Mouse (Mus musculus): Measurements from ENCODE around the gene Cdx2. TPM values are rescaled to one million over a fixed set of nuclear protein-coding genes. Genes with fewer than 3 reads are reported as not detected.

Cdx2 gene
- polyA plus RNA-seq, 1 experiment = 0.70 TPM

- no peak overlapping the region for H3K27ac ChIP-seq (ENCODE audit: insufficient read depth, low read length)
- no peaks in the 10 kb centered on the region for H3K36me3 ChIP-seq (ENCODE audit: control insufficient read depth, insufficient read depth, low read length, poor library complexity, severe bottlenecking)
- no peak overlapping the region for H3K9ac ChIP-seq (ENCODE audit: low read depth, poor library complexity, severe bottlenecking)
- H3K27me3 ChIP-seq (ENCODE audit: control insufficient read depth, insufficient read depth, low read length, poor library complexity, severe bottlenecking) = no peaks in the 10 kb centered on the region
- TF ChIP-seq CTCF (IDR thresholded peaks at IDR 0.05; ENCODE audit: low read depth, low read length) (no peak), EP300 (IDR thresholded peaks at IDR 0.05; ENCODE audit: insufficient read depth, low read depth, low read length) (no peak), POLR2A (IDR thresholded peaks at IDR 0.05; ENCODE audit: insufficient read depth, low read length) (no peak)
- no peaks in the 10 kb centered on the region for H3K9me3 ChIP-seq (replicated peaks; ENCODE audit: control insufficient read depth, insufficient read depth, low read length, poor library complexity, severe bottlenecking)
- H3K4me3 ChIP-seq (ENCODE audit: low read depth, low read length) = no peak overlapping the region
- peaks cover 4% of the 10 kb centered on the region for H3K4me1 ChIP-seq (ENCODE audit: control insufficient read depth, insufficient read depth, low read length)
Measured at GRCm38 (mm10) chr5:147338967-147339366, 31.9 kb upstream of the Cdx2 start.

- no peaks in the 10 kb centered on the region for H3K27me3 ChIP-seq (ENCODE audit: control insufficient read depth, insufficient read depth, low read length, poor library complexity, severe bottlenecking)
- H3K4me3 ChIP-seq (ENCODE audit: low read depth, low read length) = no peak overlapping the region
- H3K36me3 ChIP-seq (ENCODE audit: control insufficient read depth, insufficient read depth, low read length, poor library complexity, severe bottlenecking) = no peaks in the 10 kb centered on the region
- TF ChIP-seq CTCF (IDR thresholded peaks at IDR 0.05; ENCODE audit: low read depth, low read length) (no peak), POLR2A (IDR thresholded peaks at IDR 0.05; ENCODE audit: insufficient read depth, low read length) (no peak), EP300 (IDR thresholded peaks at IDR 0.05; ENCODE audit: insufficient read depth, low read depth, low read length) (no peak)
- no peak overlapping the region for H3K27ac ChIP-seq (ENCODE audit: insufficient read depth, low read length)
- no peaks in the 10 kb centered on the region for H3K9me3 ChIP-seq (replicated peaks; ENCODE audit: control insufficient read depth, insufficient read depth, low read length, poor library complexity, severe bottlenecking)
- H3K4me1 ChIP-seq (ENCODE audit: control insufficient read depth, insufficient read depth, low read length) = no peaks in the 10 kb centered on the region
- H3K9ac ChIP-seq (ENCODE audit: low read depth, poor library complexity, severe bottlenecking) = no peak overlapping the region
Measured at GRCm38 (mm10) chr5:147332711-147333110, 25.6 kb upstream of the Cdx2 start.

GRCm38 (mm10) chr5:147331547-147331946 lies 24.5 kb upstream of the Cdx2 start:
- no peak for TF ChIP-seq POLR2A (IDR thresholded peaks at IDR 0.05; ENCODE audit: insufficient read depth, low read length)
- peak; percentile 94 for TF ChIP-seq CTCF (IDR thresholded peaks at IDR 0.05; ENCODE audit: low read depth, low read length)
- H3K9ac ChIP-seq (ENCODE audit: low read depth, poor library complexity, severe bottlenecking) = no peak overlapping the region
- H3K4me3 ChIP-seq (ENCODE audit: low read depth, low read length) = no peak overlapping the region
- H3K4me1 ChIP-seq (ENCODE audit: control insufficient read depth, insufficient read depth, low read length) = no peaks in the 10 kb centered on the region
- no peak overlapping the region for H3K27ac ChIP-seq (ENCODE audit: insufficient read depth, low read length)
- H3K36me3 ChIP-seq (ENCODE audit: control insufficient read depth, insufficient read depth, low read length, poor library complexity, severe bottlenecking) = no peaks in the 10 kb centered on the region
- no peaks in the 10 kb centered on the region for H3K9me3 ChIP-seq (replicated peaks; ENCODE audit: control insufficient read depth, insufficient read depth, low read length, poor library complexity, severe bottlenecking)
- H3K27me3 ChIP-seq (ENCODE audit: control insufficient read depth, insufficient read depth, low read length, poor library complexity, severe bottlenecking) = no peaks in the 10 kb centered on the region

GRCm38 (mm10) chr5:147329946-147330345 lies 22.9 kb upstream of the Cdx2 start:
- no peak overlapping the region for H3K27ac ChIP-seq (ENCODE audit: insufficient read depth, low read length)
- H3K4me1 ChIP-seq (ENCODE audit: control insufficient read depth, insufficient read depth, low read length) = no peaks in the 10 kb centered on the region
- H3K9ac ChIP-seq (ENCODE audit: low read depth, poor library complexity, severe bottlenecking) = no peak overlapping the region
- H3K27me3 ChIP-seq (ENCODE audit: control insufficient read depth, insufficient read depth, low read length, poor library complexity, severe bottlenecking) = no peaks in the 10 kb centered on the region
- no peaks in the 10 kb centered on the region for H3K9me3 ChIP-seq (replicated peaks; ENCODE audit: control insufficient read depth, insufficient read depth, low read length, poor library complexity, severe bottlenecking)
- TF ChIP-seq EP300 (IDR thresholded peaks at IDR 0.05; ENCODE audit: insufficient read depth, low read depth, low read length) = no peak
- no peak for TF ChIP-seq CTCF (IDR thresholded peaks at IDR 0.05; ENCODE audit: low read depth, low read length)
- no peak overlapping the region for H3K4me3 ChIP-seq (ENCODE audit: low read depth, low read length)
- no peaks in the 10 kb centered on the region for H3K36me3 ChIP-seq (ENCODE audit: control insufficient read depth, insufficient read depth, low read length, poor library complexity, severe bottlenecking)

- no peaks in the 10 kb centered on the region for H3K9me3 ChIP-seq (replicated peaks; ENCODE audit: control insufficient read depth, insufficient read depth, low read length, poor library complexity, severe bottlenecking)
- no peaks in the 10 kb centered on the region for H3K36me3 ChIP-seq (ENCODE audit: control insufficient read depth, insufficient read depth, low read length, poor library complexity, severe bottlenecking)
- H3K27ac ChIP-seq (ENCODE audit: insufficient read depth, low read length) = no peak overlapping the region
- no peaks in the 10 kb centered on the region for H3K4me1 ChIP-seq (ENCODE audit: control insufficient read depth, insufficient read depth, low read length)
- peak; percentile 35 for TF ChIP-seq CTCF (IDR thresholded peaks at IDR 0.05; ENCODE audit: low read depth, low read length)
- TF ChIP-seq POLR2A (IDR thresholded peaks at IDR 0.05; ENCODE audit: insufficient read depth, low read length) = no peak
- H3K9ac ChIP-seq (ENCODE audit: low read depth, poor library complexity, severe bottlenecking) = no peak overlapping the region
- no peak overlapping the region for H3K4me3 ChIP-seq (ENCODE audit: low read depth, low read length)
- no peaks in the 10 kb centered on the region for H3K27me3 ChIP-seq (ENCODE audit: control insufficient read depth, insufficient read depth, low read length, poor library complexity, severe bottlenecking)
Measured at GRCm38 (mm10) chr5:147327636-147328035, 20.6 kb upstream of the Cdx2 start.

GRCm38 (mm10) chr5:147325931-147326330 lies 18.9 kb upstream of the Cdx2 start:
- no peak overlapping the region for H3K9ac ChIP-seq (ENCODE audit: low read depth, poor library complexity, severe bottlenecking)
- H3K4me3 ChIP-seq (ENCODE audit: low read depth, low read length) = no peak overlapping the region
- no peaks in the 10 kb centered on the region for H3K9me3 ChIP-seq (replicated peaks; ENCODE audit: control insufficient read depth, insufficient read depth, low read length, poor library complexity, severe bottlenecking)
- no peaks in the 10 kb centered on the region for H3K4me1 ChIP-seq (ENCODE audit: control insufficient read depth, insufficient read depth, low read length)
- TF ChIP-seq POLR2A (IDR thresholded peaks at IDR 0.05; ENCODE audit: insufficient read depth, low read length) = no peak
- no peak for TF ChIP-seq EP300 (IDR thresholded peaks at IDR 0.05; ENCODE audit: insufficient read depth, low read depth, low read length)
- no peak for TF ChIP-seq CTCF (IDR thresholded peaks at IDR 0.05; ENCODE audit: low read depth, low read length)
- no peaks in the 10 kb centered on the region for H3K36me3 ChIP-seq (ENCODE audit: control insufficient read depth, insufficient read depth, low read length, poor library complexity, severe bottlenecking)
- H3K27ac ChIP-seq (ENCODE audit: insufficient read depth, low read length) = no peak overlapping the region
- H3K27me3 ChIP-seq (ENCODE audit: control insufficient read depth, insufficient read depth, low read length, poor library complexity, severe bottlenecking) = no peaks in the 10 kb centered on the region
